Mouse (Mus musculus) limb, embryonic 12.5 days (tissue): ENCODE data around the gene Tsc2. TPM values are rescaled to one million over a fixed set of nuclear protein-coding genes. Genes with fewer than 3 reads are reported as not detected.

ENCODE experiments used
- ATAC-seq: fragments of 200-750 bp; cut with Nextera tagmentation; 2 replicates; pipeline ENCODE4 v1.8.0; 2017; ENCODE audit warnings: low read depth, moderate TSS enrichment; ENCODE audit not compliant: insufficient number of reproducible peaks, insufficient read depth, low FRiP score, low TSS enrichment
- H3K27ac ChIP-seq: fragments of 300-500 bp; sonication (generic); 2 replicates; pipeline ENCODE4 v1.5.1; 2016; ENCODE audit warnings: mild to moderate bottlenecking, moderate library complexity
- H3K27me3 ChIP-seq: fragments of 300-500 bp; sonication (generic); 2 replicates; pipeline ENCODE4 v1.6.1; 2016; ENCODE audit warnings: mild to moderate bottlenecking, moderate library complexity
- H3K36me3 ChIP-seq: fragments of 300-500 bp; sonication (generic); 2 replicates; pipeline ENCODE4 v1.6.1; 2016; ENCODE audit warnings: mild to moderate bottlenecking, moderate library complexity
- H3K4me1 ChIP-seq: fragments of 300-500 bp; sonication (generic); replicated peaks from 2 replicates; pipeline ENCODE4 v1.6.1; 2016
- H3K4me2 ChIP-seq: fragments of 300-500 bp; sonication (generic); 2 replicates; pipeline ENCODE4 v1.6.1; 2016; ENCODE audit warnings: mild to moderate bottlenecking, moderate library complexity
- H3K4me3 ChIP-seq: fragments of 300-500 bp; sonication (generic); replicated peaks from 2 replicates; pipeline ENCODE4 v1.5.1; 2016; ENCODE audit warnings: mild to moderate bottlenecking
- H3K9ac ChIP-seq: fragments of 300-500 bp; sonication (generic); replicated peaks from 2 replicates; pipeline ENCODE4 v1.6.1; 2016; ENCODE audit warnings: mild to moderate bottlenecking, moderate library complexity
- H3K9me3 ChIP-seq: fragments of 300-500 bp; sonication (generic); 2 replicates; pipeline ENCODE4 v1.6.1; 2016; ENCODE audit warnings: mild to moderate bottlenecking, moderate library complexity
- WGBS: fragments of 180-500 bp; shearing (Covaris S2); methylation state at CpG from one replicate; pipeline ENCODE4 v1.1.7; 2016; 5-methylcytosine and 5-hydroxymethylcytosine counted together
- polyA plus RNA-seq: library from polyadenylated mRNA; unstranded; fragments of >200 nt; fragmentation: Nextera tagmentation; extraction: Ambion mirVana; gene quantifications from 2 replicates; pipeline ENCODE4 v1.2.1, GENCODE M21; 2016

Gene Tsc2
- polyA plus RNA-seq, 1 experiment from 2014 or later: 68.6 TPM

DNA sequence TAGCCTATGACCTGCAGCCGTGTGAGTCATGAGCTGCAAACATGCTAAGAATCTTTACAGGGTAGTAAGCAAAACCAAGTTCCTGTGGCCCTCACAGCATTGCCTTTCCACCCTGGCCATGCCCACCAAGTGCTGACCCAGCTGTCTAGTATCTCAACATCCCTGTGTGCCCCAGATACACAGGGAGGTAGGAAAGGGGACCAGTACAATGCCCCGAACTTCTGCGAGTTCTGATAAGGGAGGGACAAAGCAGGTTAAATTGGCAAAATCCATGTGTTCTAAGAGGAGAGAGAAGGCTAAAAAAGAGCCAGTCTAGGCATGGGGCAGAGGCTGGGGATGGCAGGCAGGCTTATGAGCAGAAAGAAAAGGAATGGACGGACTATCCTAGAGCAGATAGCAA is 24.1 kb downstream of the Tsc2 start:
- no peaks in the 10 kb centered on the region for H3K27me3 ChIP-seq
- peaks cover 80% of the 10 kb centered on the region for H3K36me3 ChIP-seq
- no peak for ATAC-seq
- no peaks in the 10 kb centered on the region for H3K9me3 ChIP-seq
- no peak overlapping the region for H3K9ac ChIP-seq
- no peaks in the 10 kb centered on the region for H3K4me1 ChIP-seq
- no peak overlapping the region for H3K4me3 ChIP-seq
- no peak overlapping the region for H3K4me2 ChIP-seq
- 92% methylated on average over 4 of the region's 4 CpGs for WGBS
- H3K27ac ChIP-seq: no peak overlapping the region

DNA sequence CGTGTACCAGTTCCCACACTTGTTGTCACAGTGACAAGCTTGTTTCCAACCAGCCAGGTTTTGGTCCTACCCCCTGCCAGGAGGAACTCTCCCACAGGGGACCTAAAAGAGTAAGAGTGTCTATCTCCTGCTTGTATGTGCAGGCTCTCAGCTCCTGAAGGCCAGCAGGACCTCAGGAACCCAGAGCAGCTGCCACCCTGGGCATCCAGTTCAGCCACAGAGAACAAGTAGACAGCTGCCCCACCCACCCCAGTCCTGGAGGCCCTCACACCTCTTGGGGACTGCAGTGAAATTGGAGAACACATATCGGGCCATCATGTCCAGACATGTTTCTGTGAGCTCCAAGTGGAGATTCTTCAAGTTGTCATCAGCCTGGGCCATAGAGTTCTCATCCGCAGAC is 27.9 kb downstream of the Tsc2 start:
- ATAC-seq: no peak
- 82% methylated on average over 3 of the region's 3 CpGs for WGBS

DNA sequence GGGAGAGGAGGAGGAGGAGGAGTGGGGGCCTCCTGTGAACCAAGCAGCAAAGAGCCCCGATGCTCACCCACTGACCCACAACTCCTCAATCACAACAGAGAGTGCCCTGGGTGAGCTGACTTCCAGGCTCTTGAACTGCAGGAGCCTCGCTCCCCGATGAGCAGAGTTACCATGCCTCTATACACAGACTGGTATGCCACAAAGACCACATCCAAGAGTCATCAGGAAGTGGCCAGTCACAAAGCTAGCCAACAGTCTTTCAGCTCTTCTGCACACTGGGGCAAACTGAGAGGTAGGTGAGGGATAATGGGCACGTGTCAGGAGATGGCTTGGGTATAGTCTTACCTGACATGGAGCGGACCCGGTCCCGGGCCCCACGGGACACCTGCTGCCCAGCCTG is 28.5 kb downstream of the Tsc2 start:
- Histone ChIP-seq H3K4me3 (no peak overlapping the region), H3K9me3 (no peaks in the 10 kb centered on the region), H3K27ac (no peak overlapping the region), H3K27me3 (no peaks in the 10 kb centered on the region), H3K9ac (no peak overlapping the region), H3K36me3 (peaks cover 100% of the 10 kb centered on the region), H3K4me2 (no peak overlapping the region), H3K4me1 (no peaks in the 10 kb centered on the region)
- WGBS: 91% methylated on average over 8 of the region's 8 CpGs
- ATAC-seq: no peak

More for the DNA sequence above, 27.9 kb downstream of the Tsc2 start:
- H3K9ac ChIP-seq: no peak overlapping the region
- no peak overlapping the region for H3K27ac ChIP-seq
- no peaks in the 10 kb centered on the region for H3K4me1 ChIP-seq
- no peaks in the 10 kb centered on the region for H3K27me3 ChIP-seq
- H3K36me3 ChIP-seq: peaks cover 98% of the 10 kb centered on the region
- H3K4me3 ChIP-seq: no peak overlapping the region
- H3K9me3 ChIP-seq: no peaks in the 10 kb centered on the region
- no peak overlapping the region for H3K4me2 ChIP-seq

DNA sequence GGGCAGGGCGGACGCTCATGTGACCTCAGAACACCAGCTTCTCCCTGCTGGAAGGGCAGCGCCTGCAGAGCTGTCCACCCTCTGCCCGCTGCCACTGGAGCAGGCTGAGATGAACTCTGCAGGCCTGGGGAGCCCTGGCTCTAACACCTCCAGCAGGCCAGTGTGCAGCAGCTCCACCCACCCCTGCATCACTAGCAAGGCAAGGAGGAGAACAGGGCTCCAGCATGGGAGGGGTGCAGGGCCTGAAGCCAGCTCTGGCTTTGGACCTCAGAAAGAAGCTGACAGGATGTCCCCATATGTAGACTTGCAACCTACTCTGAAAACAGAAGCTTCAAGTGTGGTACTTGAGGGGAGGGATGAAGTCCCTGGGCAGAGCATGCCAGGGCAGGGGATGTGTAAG is 31.9 kb downstream of the Tsc2 start:
- ATAC-seq: no peak
- no peaks in the 10 kb centered on the region for H3K4me1 ChIP-seq
- no peak overlapping the region for H3K27ac ChIP-seq
- peaks cover 100% of the 10 kb centered on the region for H3K36me3 ChIP-seq
- H3K4me3 ChIP-seq: no peak overlapping the region
- H3K9me3 ChIP-seq: no peaks in the 10 kb centered on the region
- H3K4me2 ChIP-seq: no peak overlapping the region
- H3K27me3 ChIP-seq: no peaks in the 10 kb centered on the region
- WGBS: 97% methylated on average over 4 of the region's 4 CpGs
- no peak overlapping the region for H3K9ac ChIP-seq

DNA sequence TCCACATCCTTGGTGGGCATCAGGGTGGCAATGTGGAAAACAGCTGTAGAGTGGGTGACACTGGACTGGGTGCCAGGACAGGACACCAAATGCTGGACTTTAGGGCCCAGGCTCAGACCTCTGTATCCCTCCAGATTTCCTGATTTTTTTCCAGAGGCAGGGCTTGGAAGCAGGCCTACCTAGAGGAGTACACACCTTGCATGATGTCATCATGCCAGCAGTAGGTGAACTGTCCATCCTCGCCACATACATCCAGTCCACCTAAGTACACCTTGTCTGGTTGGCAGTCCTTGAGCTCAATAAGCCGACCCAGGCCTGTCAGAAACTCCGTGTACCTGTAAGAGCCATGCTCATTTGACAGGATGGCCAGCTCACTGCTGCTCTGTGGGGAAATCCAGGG is 34.4 kb downstream of the Tsc2 start:
- H3K4me2 ChIP-seq: no peak overlapping the region
- H3K9me3 ChIP-seq: no peaks in the 10 kb centered on the region
- H3K27me3 ChIP-seq: no peaks in the 10 kb centered on the region
- ATAC-seq: no peak
- H3K4me3 ChIP-seq: no peak overlapping the region
- H3K36me3 ChIP-seq: peaks cover 100% of the 10 kb centered on the region
- 88% methylated on average over 3 of the region's 3 CpGs for WGBS
- no peak overlapping the region for H3K9ac ChIP-seq
- H3K27ac ChIP-seq: no peak overlapping the region
- no peaks in the 10 kb centered on the region for H3K4me1 ChIP-seq

DNA sequence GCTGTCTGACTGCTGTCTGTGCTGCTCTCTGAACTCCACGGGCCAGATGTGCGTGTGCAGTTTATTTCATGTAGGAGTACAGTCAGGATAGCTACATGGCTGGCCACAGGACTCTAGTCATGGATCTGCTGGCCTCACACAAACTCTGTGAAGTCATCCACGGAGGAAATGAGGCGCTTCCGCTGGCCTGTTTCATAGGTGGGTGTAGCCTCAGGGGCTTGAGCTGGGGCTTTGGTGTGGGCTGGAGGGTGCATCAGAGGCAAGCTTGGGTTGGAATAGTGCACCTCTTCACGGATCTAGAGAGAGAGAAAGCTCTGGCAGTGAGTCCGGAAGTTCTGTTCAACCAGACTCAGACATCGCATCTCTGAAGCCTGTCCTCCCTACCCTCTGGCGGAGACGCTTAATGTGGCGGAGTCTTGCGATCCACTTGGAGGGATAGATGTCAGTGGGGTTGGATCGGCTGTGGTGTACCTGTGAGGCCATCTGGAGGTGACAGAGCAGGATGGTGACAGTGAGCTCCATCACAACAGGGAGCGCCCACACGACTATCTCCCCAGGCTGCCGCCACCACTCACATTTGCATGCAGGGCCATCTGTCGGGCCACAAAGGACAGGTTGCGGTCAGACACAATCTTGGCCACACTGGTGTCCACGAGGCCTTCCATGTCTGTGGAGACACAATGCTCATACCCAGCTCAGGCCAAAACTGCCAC is 35.8 kb downstream of the Tsc2 start:
- Histone ChIP-seq H3K9me3 (no peaks in the 10 kb centered on the region), H3K4me3 (no peak overlapping the region), H3K9ac (no peak overlapping the region), H3K4me2 (no peak overlapping the region), H3K4me1 (no peaks in the 10 kb centered on the region), H3K27ac (no peak overlapping the region), H3K27me3 (no peaks in the 10 kb centered on the region), H3K36me3 (peaks cover 100% of the 10 kb centered on the region)
- 91% methylated on average over 19 of the region's 19 CpGs for WGBS
- no peak for ATAC-seq

DNA sequence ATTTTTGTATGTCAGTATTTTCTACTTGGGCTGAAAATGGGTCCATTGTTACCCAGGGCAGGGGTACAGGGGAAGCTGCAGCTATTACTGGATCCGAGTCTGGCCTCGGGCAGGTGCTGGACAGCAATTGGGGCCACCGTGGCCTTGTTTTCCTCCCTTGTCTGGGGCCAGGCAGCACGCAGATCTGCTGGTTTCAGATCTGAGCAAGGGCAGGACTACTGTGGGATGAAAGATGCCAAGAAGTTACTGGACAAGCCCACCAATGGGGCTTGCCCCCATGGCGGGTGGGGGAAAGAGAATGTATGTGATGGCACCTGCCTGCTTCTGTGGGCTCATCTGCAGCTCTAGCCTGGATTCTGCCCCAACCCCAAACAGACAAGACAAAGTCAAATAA is 36.4 kb downstream of the Tsc2 start:
- Histone ChIP-seq H3K9me3 (no peaks in the 10 kb centered on the region), H3K27ac (no peak overlapping the region), H3K36me3 (peaks cover 100% of the 10 kb centered on the region), H3K4me3 (no peak overlapping the region), H3K9ac (no peak overlapping the region), H3K4me1 (no peaks in the 10 kb centered on the region), H3K4me2 (no peak overlapping the region), H3K27me3 (no peaks in the 10 kb centered on the region)
- no peak for ATAC-seq
- 84% methylated on average over 5 of the region's 5 CpGs for WGBS

DNA sequence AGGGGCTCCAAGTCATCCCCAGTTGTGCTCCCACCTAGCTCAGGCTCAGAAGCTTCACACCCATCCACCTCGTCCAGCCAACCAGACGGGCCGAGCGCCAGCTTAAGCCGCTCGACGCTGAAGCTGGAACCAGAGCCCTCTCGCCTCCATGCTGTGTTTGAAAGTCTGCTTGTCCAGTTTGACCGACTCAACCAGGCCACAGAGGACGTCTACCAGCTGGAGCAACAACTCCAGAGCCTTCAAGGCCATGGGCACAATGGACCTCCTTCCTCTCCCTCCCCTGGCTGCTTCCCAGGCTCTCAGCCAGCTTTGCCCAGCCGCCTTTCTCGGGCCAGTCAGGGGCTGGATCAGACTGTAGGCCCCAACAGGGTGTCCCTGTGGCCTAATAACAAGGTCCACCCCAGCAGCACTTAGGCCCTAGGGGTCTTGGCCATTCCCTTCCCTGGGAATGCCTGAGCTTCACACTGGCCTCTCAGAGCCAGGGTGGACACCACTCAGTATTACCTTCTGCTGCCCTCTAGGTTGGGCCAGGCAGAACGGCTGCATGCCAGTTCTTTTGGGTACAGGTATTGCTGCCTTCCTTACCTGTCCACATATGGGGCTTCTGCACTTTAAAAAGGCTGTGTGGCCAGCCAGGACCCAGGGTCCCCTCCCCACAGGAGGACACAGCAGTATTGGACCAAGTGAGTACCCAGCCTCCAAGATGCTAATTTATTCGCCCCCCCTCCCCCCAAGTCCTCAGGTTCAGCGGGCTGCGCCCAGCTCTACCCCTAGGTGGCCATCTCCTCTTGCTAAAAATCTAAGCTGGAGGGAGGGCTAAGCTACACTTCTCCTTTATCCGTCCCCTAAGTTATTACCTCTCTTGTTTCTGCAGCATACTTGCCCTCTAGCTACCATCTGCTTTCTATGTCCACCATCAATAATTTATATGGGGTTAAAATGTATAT is 37.0 kb downstream of the Tsc2 start:
- Histone ChIP-seq H3K4me3 (no peak overlapping the region), H3K27me3 (no peaks in the 10 kb centered on the region), H3K27ac (no peak overlapping the region), H3K4me2 (no peak overlapping the region), H3K9me3 (no peaks in the 10 kb centered on the region), H3K9ac (no peak overlapping the region), H3K36me3 (peaks cover 100% of the 10 kb centered on the region), H3K4me1 (no peaks in the 10 kb centered on the region)
- 78% methylated on average over 17 of the region's 17 CpGs for WGBS
- ATAC-seq: no peak

DNA sequence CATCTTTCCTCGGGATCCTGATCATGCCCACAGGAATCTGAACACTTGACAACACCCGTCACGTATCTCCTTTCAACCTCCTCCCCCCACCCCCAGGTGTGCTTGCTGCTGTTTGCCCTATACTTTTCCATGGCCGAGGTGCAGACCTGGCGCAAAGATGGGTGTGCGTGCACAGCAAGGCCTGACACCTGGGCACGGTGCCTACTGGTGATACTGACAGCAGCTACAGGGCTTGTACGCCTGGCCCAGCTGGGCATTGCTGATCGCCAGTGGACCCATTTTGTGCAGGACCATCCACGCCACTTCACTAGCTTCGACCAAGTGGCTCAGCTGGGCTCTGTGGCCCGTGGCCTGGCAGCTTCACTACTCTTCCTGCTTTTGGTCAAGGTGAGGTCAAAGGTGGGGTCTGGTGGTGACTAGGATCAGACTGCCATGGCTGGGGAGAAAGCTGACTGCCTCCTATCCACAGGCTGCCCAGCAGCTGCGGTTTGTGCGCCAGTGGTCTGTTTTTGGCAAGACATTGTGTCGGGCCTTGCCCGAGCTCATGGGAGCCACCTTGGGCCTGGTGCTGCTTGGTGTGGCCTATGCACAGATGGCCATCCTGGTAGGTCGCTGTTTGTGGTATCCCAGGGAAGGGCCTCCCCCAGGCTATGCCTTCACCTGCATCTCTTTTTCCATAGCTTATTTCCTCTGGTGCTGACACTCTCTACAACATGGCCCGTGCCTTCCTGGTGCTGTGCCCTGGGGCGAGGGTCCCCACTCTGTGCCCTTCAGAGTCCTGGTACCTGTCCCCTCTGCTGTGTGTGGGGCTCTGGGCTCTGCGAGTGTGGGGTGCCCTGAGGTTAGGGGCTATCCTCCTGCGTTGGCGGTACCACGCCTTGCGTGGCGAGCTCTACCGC is 38.2 kb downstream of the Tsc2 start:
- no peaks in the 10 kb centered on the region for H3K27me3 ChIP-seq
- WGBS: 92% methylated on average over 26 of the region's 26 CpGs
- H3K27ac ChIP-seq: no peak overlapping the region
- H3K9me3 ChIP-seq: no peaks in the 10 kb centered on the region
- H3K36me3 ChIP-seq: peaks cover 97% of the 10 kb centered on the region
- no peak overlapping the region for H3K9ac ChIP-seq
- ATAC-seq: no peak
- no peaks in the 10 kb centered on the region for H3K4me1 ChIP-seq
- no peak overlapping the region for H3K4me2 ChIP-seq
- no peak overlapping the region for H3K4me3 ChIP-seq

DNA sequence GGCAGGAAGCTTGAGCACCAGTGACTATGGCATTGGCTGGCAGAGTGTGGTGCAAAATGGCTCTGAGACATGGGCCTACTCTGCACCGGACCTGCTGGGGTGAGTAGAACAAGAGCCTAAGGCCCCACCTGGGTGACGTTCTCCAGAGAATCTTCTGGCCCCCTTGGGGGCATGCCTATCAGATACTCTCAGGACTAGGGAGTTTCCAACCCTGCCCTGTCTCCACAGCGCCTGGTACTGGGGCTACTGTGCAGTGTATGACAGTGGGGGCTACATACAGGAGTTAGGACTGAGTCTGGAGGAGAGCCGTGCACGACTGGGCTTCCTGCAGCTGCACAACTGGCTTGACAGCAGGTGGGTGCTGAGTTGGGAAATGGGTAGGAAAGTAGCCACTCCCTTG is 39.2 kb downstream of the Tsc2 start:
- Histone ChIP-seq H3K27me3 (no peaks in the 10 kb centered on the region), H3K27ac (no peak overlapping the region), H3K9me3 (no peaks in the 10 kb centered on the region), H3K4me1 (no peaks in the 10 kb centered on the region), H3K36me3 (peaks cover 94% of the 10 kb centered on the region), H3K9ac (no peak overlapping the region), H3K4me2 (no peak overlapping the region), H3K4me3 (no peak overlapping the region)
- no peak for ATAC-seq
- 84% methylated on average over 5 of the region's 5 CpGs for WGBS

DNA sequence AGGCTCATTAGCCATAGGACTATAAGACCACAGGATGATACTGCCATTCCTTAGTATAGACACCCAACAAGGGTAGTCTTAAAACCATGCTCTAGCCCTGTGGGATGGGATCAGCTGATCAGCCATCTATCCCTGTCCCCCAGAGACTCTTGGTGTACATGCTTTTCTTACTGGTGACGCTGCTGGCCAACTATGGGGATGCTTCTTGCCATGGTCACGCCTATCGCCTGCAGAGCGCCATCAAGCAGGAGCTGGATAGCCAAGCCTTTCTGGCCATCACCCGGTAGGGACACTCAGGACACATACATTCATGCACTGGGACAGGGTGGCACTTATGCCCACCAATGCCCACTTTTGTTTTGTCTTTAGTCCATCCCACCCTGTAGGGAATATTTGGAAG is 40.7 kb downstream of the Tsc2 start:
- no peak overlapping the region for H3K9ac ChIP-seq
- no peak overlapping the region for H3K4me3 ChIP-seq
- H3K4me1 ChIP-seq: no peaks in the 10 kb centered on the region
- H3K4me2 ChIP-seq: no peak overlapping the region
- H3K27me3 ChIP-seq: no peaks in the 10 kb centered on the region
- H3K27ac ChIP-seq: no peak overlapping the region
- ATAC-seq: no peak
- WGBS: 96% methylated on average over 5 of the region's 5 CpGs
- H3K9me3 ChIP-seq: no peaks in the 10 kb centered on the region
- H3K36me3 ChIP-seq: peaks cover 93% of the 10 kb centered on the region
